Mouse (Mus musculus) G1E (cell line): ENCODE data around the gene Impdh2. TPM values are rescaled to one million over a fixed set of nuclear protein-coding genes. Genes with fewer than 3 reads are reported as not detected.
A peak's percentile ranks its signal among the peaks of the same experiment; 100 is the strongest.

Source experiments
- ATAC-seq: 2 replicates; pipeline ENCODE4 v1.8.0; 2016; ENCODE audit warnings: mild to moderate bottlenecking; ENCODE audit not compliant: insufficient number of reproducible peaks, poor library complexity, low FRiP score, severe bottlenecking; ENCODE audit errors: extremely low read depth
- DNase-seq: peaks from one replicate; pipeline ENCODE4 v3.0.0; 2012; ENCODE audit warnings: low spot score
- H3K27me3 ChIP-seq: 2 replicates; pipeline ENCODE4 v1.6.1; 2012; ENCODE audit warnings: mild to moderate bottlenecking, low read length, inconsistent platforms; ENCODE audit not compliant: insufficient read depth
- H3K36me3 ChIP-seq: replicated peaks from 2 replicates; pipeline ENCODE3; 2012; ENCODE audit warnings: mild to moderate bottlenecking, inconsistent platforms
- H3K4me1 ChIP-seq: 2 replicates; pipeline ENCODE4 v1.6.1; 2012; ENCODE audit warnings: low read depth, low read length, inconsistent platforms, mixed read lengths; ENCODE audit not compliant: insufficient read depth
- H3K4me3 ChIP-seq: 2 replicates; pipeline ENCODE4 v1.5.1; 2012; ENCODE audit warnings: low read depth, mild to moderate bottlenecking, inconsistent platforms, low read length, moderate library complexity, mixed read lengths
- H3K9me3 ChIP-seq: replicated peaks from 2 replicates; pipeline ENCODE4 v1.6.1; 2012; ENCODE audit warnings: inconsistent platforms
- CTCF ChIP-seq: IDR thresholded peaks from 2 replicates; pipeline ENCODE4 v1.5.1; 2012; ENCODE audit warnings: low read depth, low read length, inconsistent platforms, mixed read lengths
- GATA1 ChIP-seq: IDR thresholded peaks from 2 replicates; pipeline ENCODE4 v1.6.1; 2012; ENCODE audit warnings: borderline replicate concordance, low read length, inconsistent platforms, mixed read lengths
- GATA2 ChIP-seq: IDR thresholded peaks from 2 replicates; pipeline ENCODE4 v1.6.1; 2012; ENCODE audit warnings: low read depth, low read length, inconsistent platforms, borderline replicate concordance
- POLR2AphosphoS5 ChIP-seq: IDR thresholded peaks from 2 replicates; pipeline ENCODE4 v1.6.1; 2012; ENCODE audit warnings: low read depth, low read length, inconsistent platforms; ENCODE audit not compliant: insufficient replicate concordance
- TAL1 ChIP-seq: conservative IDR thresholded peaks from 2 replicates; pipeline ENCODE4 v1.6.1; 2012; ENCODE audit warnings: low read depth, low read length, inconsistent platforms, mixed read lengths
- polyA plus RNA-seq: library from polyadenylated mRNA; stranded (reverse); fragments of >175 nt; gene quantifications from 2 replicates; pipeline ENCODE4 v1.2.3, GENCODE M21; 2012
- total RNA-seq, 2 experiments: library from RNA; stranded (forward) in 1 of 2; stranded (reverse) in 1 of 2; fragments of 200-1000 nt in 1 of 2; fragments of >200 nt in 1 of 2; fragmentation: Nextera tagmentation in 1 of 2; gene quantifications; 2 replicates each; pipeline ENCODE4 v1.2.3; 2014 to 2017

Gene Impdh2
- total and polyA plus RNA-seq, 3 experiments = 154 to 247 (median 167) TPM

GRCm38 (mm10) chr9:108589229-108589628 is 29.1 kb downstream of the Impdh2 start:
- no peak overlapping the region for H3K4me3 ChIP-seq
- TF ChIP-seq GATA1 (no peak), CTCF (no peak), POLR2AphosphoS5 (no peak), TAL1 (no peak), GATA2 (no peak)
- ATAC-seq (no peak), DNase-seq (peak; percentile 29)
- H3K4me1 ChIP-seq = peaks cover 28% of the 10 kb centered on the region
- no peaks in the 10 kb centered on the region for H3K9me3 ChIP-seq
- H3K36me3 ChIP-seq = peaks cover 52% of the 10 kb centered on the region
- H3K27me3 ChIP-seq = no peaks in the 10 kb centered on the region

- TF ChIP-seq POLR2AphosphoS5 (no peak), GATA2 (no peak), CTCF (no peak), GATA1 (no peak), TAL1 (no peak)
- ATAC-seq = no peak
- Histone ChIP-seq H3K9me3 (no peaks in the 10 kb centered on the region), H3K27me3 (no peaks in the 10 kb centered on the region), H3K4me3 (no peak overlapping the region), H3K36me3 (peaks cover 62% of the 10 kb centered on the region), H3K4me1 (peaks cover 37% of the 10 kb centered on the region)
- DNase-seq = no peak
Measured at GRCm38 (mm10) chr9:108591462-108591861, 31.4 kb downstream of the Impdh2 start.

DNA sequence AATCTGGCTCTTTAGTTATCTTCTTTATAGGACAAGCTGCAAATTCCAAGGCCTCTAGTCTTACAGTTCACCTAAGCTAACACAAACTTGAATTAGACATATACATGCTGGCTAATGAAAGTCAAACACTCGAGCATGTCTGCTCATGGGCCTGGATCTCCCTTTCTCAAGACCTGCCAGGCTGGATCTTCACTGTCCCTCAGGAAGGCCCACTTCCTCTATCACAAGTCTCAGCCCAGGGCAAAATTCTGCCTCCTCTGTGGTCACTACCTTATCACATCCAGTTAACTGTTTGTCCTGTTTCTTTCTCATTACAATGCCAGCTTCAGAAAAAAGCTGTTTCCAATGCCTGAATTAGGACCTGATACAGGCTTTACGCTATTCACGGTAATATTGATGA is 34.3 kb downstream of the Impdh2 start:
- no peak for TF ChIP-seq GATA1
- TF ChIP-seq CTCF = no peak
- TF ChIP-seq TAL1 = no peak
- TF ChIP-seq GATA2 = no peak
- TF ChIP-seq POLR2AphosphoS5 = no peak
- Histone ChIP-seq H3K36me3 (peaks cover 39% of the 10 kb centered on the region), H3K4me1 (peaks cover 30% of the 10 kb centered on the region), H3K27me3 (no peaks in the 10 kb centered on the region), H3K4me3 (no peak overlapping the region), H3K9me3 (no peaks in the 10 kb centered on the region)
- DNase-seq (no peak), ATAC-seq (no peak)

GRCm38 (mm10) chr9:108596998-108597764 is 37.1 kb downstream of the Impdh2 start, which contains the start of gene P4htm:
Gene P4htm, minus strand, starts transcription at chr9:108597667.
- Histone ChIP-seq H3K9me3 (no peaks in the 10 kb centered on the region), H3K4me1 (peaks cover 33% of the 10 kb centered on the region), H3K27me3 (no peaks in the 10 kb centered on the region), H3K36me3 (peaks cover 32% of the 10 kb centered on the region), H3K4me3 (peak within 1 kb of the TSS; percentile 85)
- ATAC-seq (no peak), DNase-seq (peak; percentile 82)
- TF ChIP-seq CTCF (no peak), GATA2 (no peak), TAL1 (no peak), POLR2AphosphoS5 (no peak), GATA1 (no peak)

- Histone ChIP-seq H3K36me3 (peaks cover 42% of the 10 kb centered on the region), H3K27me3 (no peaks in the 10 kb centered on the region), H3K4me1 (peaks cover 35% of the 10 kb centered on the region), H3K9me3 (no peaks in the 10 kb centered on the region), H3K4me3 (no peak overlapping the region)
- TF ChIP-seq POLR2AphosphoS5 (no peak), GATA1 (no peak), GATA2 (no peak), TAL1 (no peak), CTCF (no peak)
- ATAC-seq = no peak
- DNase-seq = no peak
Measured at GRCm38 (mm10) chr9:108599021-108599566, 39.0 kb downstream of the Impdh2 start.

DNA sequence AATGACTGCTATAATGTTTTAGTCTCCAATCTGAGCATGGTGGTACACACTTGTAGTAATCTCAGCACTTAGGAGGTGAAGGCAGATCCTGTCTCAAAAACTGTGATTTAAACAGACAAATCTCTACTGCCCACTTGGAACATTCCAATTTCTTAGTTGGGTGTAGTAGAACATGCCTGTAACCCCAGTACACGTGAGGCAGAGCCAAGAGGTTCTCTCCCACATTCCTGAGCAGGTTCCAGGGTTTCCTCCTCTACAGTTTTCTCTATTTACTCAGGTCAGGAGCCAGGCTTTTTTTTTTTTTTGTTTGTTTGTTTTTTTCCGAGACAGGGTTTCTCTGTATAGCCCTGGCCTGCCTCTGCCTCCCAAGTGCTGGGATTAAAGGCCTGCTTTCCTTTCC is 39.9 kb downstream of the Impdh2 start:
- ATAC-seq (no peak), DNase-seq (no peak)
- peaks cover 44% of the 10 kb centered on the region for H3K36me3 ChIP-seq
- H3K27me3 ChIP-seq = no peaks in the 10 kb centered on the region
- no peaks in the 10 kb centered on the region for H3K9me3 ChIP-seq
- no peak for TF ChIP-seq TAL1
- no peak for TF ChIP-seq GATA2
- no peak for TF ChIP-seq CTCF
- TF ChIP-seq POLR2AphosphoS5 = no peak
- TF ChIP-seq GATA1 = no peak
- no peak overlapping the region for H3K4me3 ChIP-seq
- H3K4me1 ChIP-seq = peaks cover 32% of the 10 kb centered on the region
